Mouse (Mus musculus): ENCODE results near the gene G2e3.

GRCm38 (mm10) chr12:51348698-51348998 is 787 bp downstream of the G2e3 start:
- TF ChIP-seq CTCF (IDR thresholded peaks at IDR 0.05; ENCODE audit: insufficient read depth, low read depth, low read length) (no peak), POLR2A (IDR thresholded peaks at IDR 0.05; ENCODE audit: insufficient read depth, low read depth, low read length) (no peak)

Measured in olfactory bulb, adult 2 months (tissue).